Mouse (Mus musculus) lung, postnatal 0 days (tissue): Measurements from ENCODE around the gene Esrra. TPM values are rescaled to one million over a fixed set of nuclear protein-coding genes. Genes with fewer than 3 reads are reported as not detected.

Experiments
- ATAC-seq: fragments of 200-750 bp; cut with Nextera tagmentation; 2 replicates; pipeline ENCODE4 v1.8.0; 2017; ENCODE audit warnings: moderate library complexity
- DNase-seq: peaks from one replicate; pipeline ENCODE4 v3.0.0-alpha.2; 2016; ENCODE audit warnings: low spot score
- H3K27ac ChIP-seq: fragments of 300-500 bp; sonication (generic); 2 replicates; pipeline ENCODE4 v1.5.1; 2014; ENCODE audit warnings: antibody characterized with exemption, mild to moderate bottlenecking, low read length, mixed read lengths
- H3K27me3 ChIP-seq: fragments of 300-500 bp; sonication (generic); replicated peaks from 2 replicates; pipeline ENCODE4 v1.6.1; 2014; ENCODE audit warnings: low read length, mixed read lengths; ENCODE audit not compliant: insufficient read depth
- H3K36me3 ChIP-seq: fragments of 300-500 bp; sonication (generic); 2 replicates; pipeline ENCODE4 v1.6.1; 2014; ENCODE audit warnings: low read length, mixed read lengths; ENCODE audit not compliant: insufficient read depth
- H3K4me1 ChIP-seq: fragments of 300-500 bp; sonication (generic); 2 replicates; pipeline ENCODE4 v1.6.1; 2014; ENCODE audit warnings: antibody characterized with exemption, low read depth, low read length, mixed read lengths; ENCODE audit not compliant: insufficient read depth
- H3K4me2 ChIP-seq: fragments of 300-500 bp; sonication (generic); replicated peaks from 2 replicates; pipeline ENCODE4 v1.6.1; 2014; ENCODE audit warnings: low read depth, mild to moderate bottlenecking, low read length, moderate library complexity, mixed read lengths
- H3K4me3 ChIP-seq: fragments of 300-500 bp; sonication (generic); 2 replicates; pipeline ENCODE4 v1.5.1; 2014; ENCODE audit warnings: low read depth, low read length
- H3K9ac ChIP-seq: fragments of 300-500 bp; sonication (generic); replicated peaks from 2 replicates; pipeline ENCODE4 v1.6.1; 2014; ENCODE audit warnings: low read depth, mild to moderate bottlenecking
- H3K9me3 ChIP-seq: fragments of 300-500 bp; sonication (generic); 2 replicates; pipeline ENCODE4 v1.6.1; 2016; ENCODE audit warnings: low read length, mixed read lengths
- CTCF ChIP-seq: IDR thresholded peaks from 2 replicates; pipeline ENCODE4 v1.5.1; 2016; ENCODE audit warnings: antibody characterized with exemption, mild to moderate bottlenecking
- EP300 ChIP-seq: IDR thresholded peaks from 2 replicates; pipeline ENCODE4 v1.6.1; 2016; ENCODE audit warnings: antibody characterized with exemption, mild to moderate bottlenecking, control low read depth
- WGBS: fragments of 180-500 bp; shearing (Covaris S2); extraction: QIAGEN DNeasy Blood & Tissue Kit; methylation state at CpG from one replicate; pipeline ENCODE4 v1.1.7; 2014; 5-methylcytosine and 5-hydroxymethylcytosine counted together
- polyA plus RNA-seq: library from polyadenylated mRNA; unstranded; fragments of >200 nt; fragmentation: Nextera tagmentation; extraction: Ambion mirVana; gene quantifications from 2 replicates; pipeline ENCODE4 v1.2.1, GENCODE M21; 2015

The Esrra gene
- polyA plus RNA-seq, 1 experiment from 2014 or later = 12.8 TPM

DNA sequence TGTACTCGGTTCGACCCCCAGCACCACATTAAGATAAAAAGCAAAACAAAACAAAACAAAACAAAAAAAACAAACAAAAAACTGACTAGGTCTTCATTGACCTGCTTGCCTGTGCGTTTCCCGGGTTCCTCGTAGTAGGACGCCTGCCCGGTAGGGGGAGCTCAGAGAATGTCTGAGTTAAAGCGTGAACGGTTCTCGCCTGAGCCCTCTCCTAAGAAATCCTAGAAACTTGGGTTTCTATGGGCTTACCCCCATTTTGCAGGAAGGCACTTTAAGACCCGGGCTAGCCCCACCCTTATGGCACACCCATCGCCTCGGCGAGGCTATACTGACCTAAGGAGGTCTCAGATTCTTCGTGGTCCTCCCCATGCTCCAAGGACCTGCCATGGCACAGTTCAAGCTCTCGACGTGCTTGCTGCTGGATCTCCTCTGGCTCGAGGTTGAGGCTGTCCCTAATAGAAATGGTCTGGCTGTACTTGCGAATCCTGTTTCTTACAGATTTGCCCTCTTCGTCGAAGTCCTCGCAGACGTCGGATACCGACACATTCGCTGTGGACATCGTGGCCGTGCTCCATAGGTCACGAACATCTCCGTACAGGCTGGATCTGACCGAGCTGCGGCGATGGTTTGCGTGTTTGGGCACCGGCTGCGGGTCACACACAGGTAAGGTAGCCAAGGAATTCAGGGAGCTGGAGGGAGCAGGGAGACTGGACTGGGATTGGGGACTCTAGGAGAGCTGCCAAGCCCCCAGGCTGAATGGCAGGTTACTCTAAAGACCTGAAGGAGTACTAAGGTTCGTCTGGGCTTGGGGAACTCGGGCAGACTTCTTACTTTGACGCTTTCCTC lies 3.1 kb upstream of the Esrra start:
- peak overlapping the region; percentile 22 for H3K4me2 ChIP-seq
- WGBS = 6% methylated on average over 39 of the region's 39 CpGs
- peak; percentile 89 for DNase-seq
- no peak overlapping the region for H3K27ac ChIP-seq
- no peak overlapping the region for H3K9ac ChIP-seq
- TF ChIP-seq CTCF = peak; percentile 85
- TF ChIP-seq EP300 = no peak
- peaks cover 24% of the 10 kb centered on the region for H3K4me1 ChIP-seq
- H3K4me3 ChIP-seq = peak overlapping the region; percentile 10; the same call in 1 of the 2 replicates
- no peaks in the 10 kb centered on the region for H3K9me3 ChIP-seq
- ATAC-seq = no peak
- no peaks in the 10 kb centered on the region for H3K36me3 ChIP-seq
- H3K27me3 ChIP-seq = peaks cover 32% of the 10 kb centered on the region

DNA sequence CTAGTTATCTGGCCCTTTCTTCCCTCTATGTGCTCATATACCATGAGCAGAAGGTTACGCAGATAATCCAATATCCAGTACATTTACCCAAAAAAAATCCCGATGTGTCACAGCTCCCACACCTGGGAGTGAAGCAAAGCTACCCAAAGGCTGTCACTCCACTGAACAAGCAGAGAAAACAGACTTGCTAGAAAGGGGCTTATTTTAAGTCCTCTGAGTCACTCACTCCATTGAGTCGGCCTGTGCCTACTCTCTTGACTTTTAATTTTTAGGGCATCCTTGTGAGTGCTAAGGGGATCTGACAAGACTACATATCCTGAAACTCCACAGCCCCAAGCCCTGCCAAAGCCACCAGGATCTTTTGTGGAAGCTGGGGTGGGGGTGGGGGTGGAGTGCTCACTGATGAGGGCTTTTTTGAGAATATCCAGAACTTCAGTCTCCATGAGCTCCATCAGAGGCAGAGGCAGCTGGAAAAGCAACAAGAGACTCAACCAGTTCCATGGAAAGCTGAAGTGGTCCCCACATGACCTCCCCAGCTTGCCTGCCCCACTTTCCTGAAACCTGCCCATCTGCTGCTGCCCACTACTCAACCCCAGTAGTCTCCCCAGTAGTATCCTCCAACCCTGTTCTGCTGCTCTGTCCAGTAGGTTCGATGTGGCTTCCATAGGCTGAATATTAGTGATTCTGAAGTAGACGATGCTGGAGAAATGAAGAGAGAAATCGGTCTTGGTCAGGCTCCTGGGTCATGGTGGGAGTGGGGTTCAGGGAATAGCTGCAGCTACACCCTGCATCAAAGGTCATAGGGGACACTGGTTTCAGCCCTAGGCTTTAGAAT lies 1.5 kb upstream of the Esrra start:
- peaks cover 24% of the 10 kb centered on the region for H3K4me1 ChIP-seq
- DNase-seq (no peak), ATAC-seq (no peak)
- peak overlapping the region; percentile 94; the same call in 1 of the 2 replicates for H3K4me2 ChIP-seq
- H3K4me3 ChIP-seq = no peak overlapping the region
- 68% methylated on average over 6 of the region's 6 CpGs for WGBS
- peaks cover 30% of the 10 kb centered on the region for H3K27me3 ChIP-seq
- no peak overlapping the region for H3K9ac ChIP-seq
- no peaks in the 10 kb centered on the region for H3K9me3 ChIP-seq
- TF ChIP-seq CTCF (no peak), EP300 (no peak)
- no peaks in the 10 kb centered on the region for H3K36me3 ChIP-seq
- H3K27ac ChIP-seq = no peak overlapping the region

DNA sequence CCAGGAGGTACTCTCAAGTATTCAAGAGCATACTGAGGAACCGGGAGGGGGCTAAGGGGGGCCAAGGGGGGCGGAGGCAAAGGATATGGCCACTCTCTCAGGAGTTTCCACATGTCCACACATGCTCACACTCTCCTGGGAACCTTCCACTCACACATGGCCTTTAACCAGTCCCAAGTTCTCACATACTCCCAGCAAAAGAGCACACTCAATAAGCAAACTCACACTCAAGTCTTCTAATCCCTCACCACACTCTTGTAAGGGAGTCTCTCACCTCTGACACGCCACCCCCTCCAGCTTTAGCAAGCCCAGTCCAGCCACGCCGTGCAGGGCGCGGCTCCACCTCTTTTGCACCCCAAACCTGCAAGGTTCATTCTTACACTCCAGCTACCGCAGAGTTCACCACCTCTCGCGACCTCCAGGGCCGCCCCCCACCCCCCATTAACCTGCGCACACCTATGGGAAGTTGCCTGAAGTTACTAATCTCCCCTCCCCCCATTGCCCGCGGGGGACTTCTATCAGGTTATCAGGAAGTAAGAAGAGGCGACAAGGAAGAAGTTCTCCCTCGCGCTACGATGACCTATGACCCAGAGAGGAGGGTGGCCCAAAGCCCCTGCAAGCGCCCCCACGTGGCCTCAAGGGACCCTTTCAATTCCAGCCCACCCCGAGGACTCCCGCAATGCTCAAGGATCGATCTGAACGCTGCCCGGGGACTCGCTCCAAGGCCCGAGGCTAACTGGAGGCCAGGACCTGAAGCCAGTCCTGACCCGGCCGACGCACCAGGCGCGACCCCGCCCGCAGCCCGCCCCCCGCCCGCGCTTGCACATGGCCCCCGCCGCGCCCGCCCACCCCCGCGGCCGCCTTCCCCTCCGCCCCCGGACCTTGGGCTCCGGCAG lies 624 bp downstream of the Esrra start:
- Histone ChIP-seq H3K4me2 (peak overlapping the region; percentile 94), H3K9ac (peak overlapping the region; percentile 60), H3K36me3 (no peaks in the 10 kb centered on the region), H3K27ac (peak overlapping the region; percentile 86), H3K9me3 (no peaks in the 10 kb centered on the region), H3K27me3 (peaks cover 9% of the 10 kb centered on the region), H3K4me3 (peak overlapping the region; percentile 74), H3K4me1 (peaks cover 19% of the 10 kb centered on the region)
- TF ChIP-seq CTCF (peak; percentile 46), EP300 (no peak)
- ATAC-seq (peak; percentile 20; the same call in 1 of the 2 replicates), DNase-seq (peak; percentile 70)
- WGBS = 2% methylated on average over 32 of the region's 48 CpGs

DNA sequence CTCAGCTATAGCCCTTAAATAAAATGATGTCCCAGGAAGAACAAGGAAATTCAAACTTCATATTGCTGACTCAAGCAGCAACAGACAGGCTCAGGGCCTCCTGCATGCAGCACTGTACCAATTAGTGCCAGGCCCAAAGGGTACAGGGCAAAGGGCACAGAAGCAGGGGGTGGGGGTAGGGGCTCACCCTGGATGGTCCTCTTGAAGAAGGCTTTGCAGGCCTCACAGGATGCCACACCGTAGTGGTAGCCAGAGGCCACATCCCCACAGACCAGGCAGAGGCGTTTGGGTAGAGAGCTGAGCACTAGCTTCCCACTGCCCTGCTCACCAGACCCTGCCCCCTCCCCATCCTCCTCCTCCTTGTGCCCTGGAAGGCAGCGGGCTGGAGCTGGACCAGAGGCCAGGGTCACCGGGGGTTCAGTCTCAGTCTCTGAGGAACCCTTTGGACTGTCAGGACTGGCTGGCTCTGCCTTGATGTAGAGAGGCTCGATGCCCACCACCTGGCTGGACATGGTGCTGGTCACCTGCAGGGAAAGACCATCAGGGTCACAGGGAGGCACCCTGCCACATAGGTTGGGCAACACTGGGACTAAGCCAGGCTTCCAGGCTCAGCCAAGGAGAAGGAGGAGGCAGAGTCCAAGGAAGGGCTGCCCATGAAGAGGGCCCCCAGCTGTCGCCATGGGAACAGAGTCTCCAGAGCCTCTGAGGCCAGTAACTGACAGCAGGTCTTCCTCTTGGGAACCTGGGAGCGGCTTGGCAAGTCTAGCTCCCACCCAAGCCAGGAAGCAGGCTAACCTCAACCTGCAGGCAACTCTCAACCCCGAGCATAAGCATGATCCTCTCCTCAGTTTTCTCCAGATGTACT lies 1.5 kb downstream of the Esrra start:
- peak overlapping the region; percentile 74; the same call in 1 of the 2 replicates for H3K4me3 ChIP-seq
- no peak for ATAC-seq
- 38% methylated on average over 8 of the region's 8 CpGs for WGBS
- TF ChIP-seq EP300 = no peak
- TF ChIP-seq CTCF = no peak
- peaks cover under 1% of the 10 kb centered on the region for H3K27me3 ChIP-seq
- no peaks in the 10 kb centered on the region for H3K36me3 ChIP-seq
- peak overlapping the region; percentile 94 for H3K4me2 ChIP-seq
- H3K9ac ChIP-seq = peak overlapping the region; percentile 60; the same call in 1 of the 2 replicates
- peaks cover 15% of the 10 kb centered on the region for H3K4me1 ChIP-seq
- H3K9me3 ChIP-seq = no peaks in the 10 kb centered on the region
- peak; percentile 67 for DNase-seq
- no peak overlapping the region; the same call in 1 of the 2 replicates for H3K27ac ChIP-seq

DNA sequence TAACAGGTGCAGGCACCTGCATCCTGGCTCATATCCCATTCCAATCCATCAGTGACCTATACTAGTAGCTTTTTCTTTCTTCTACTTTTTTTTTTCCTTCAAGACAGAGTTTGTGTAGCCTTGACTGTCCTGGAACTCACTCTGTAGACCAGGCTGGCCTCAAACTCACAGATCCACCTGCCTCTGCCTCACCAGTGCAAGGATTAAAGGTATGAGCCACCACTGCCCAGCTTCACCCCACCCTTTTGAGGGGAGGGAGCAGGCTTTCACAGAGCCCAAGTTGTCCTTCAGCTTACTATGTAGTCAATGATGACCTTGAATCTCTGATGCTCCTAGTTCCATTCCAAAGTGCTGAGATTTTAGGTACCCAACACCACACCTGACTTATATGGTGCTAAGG lies 2.2 kb downstream of the Esrra start:
- Histone ChIP-seq H3K4me3 (no peak overlapping the region), H3K4me1 (peaks cover 15% of the 10 kb centered on the region), H3K9ac (no peak overlapping the region), H3K27me3 (no peaks in the 10 kb centered on the region; the same call in 1 of the 2 replicates), H3K4me2 (no peak overlapping the region), H3K9me3 (no peaks in the 10 kb centered on the region), H3K27ac (no peak overlapping the region), H3K36me3 (no peaks in the 10 kb centered on the region)
- ATAC-seq = no peak
- TF ChIP-seq CTCF (no peak), EP300 (no peak)
- no peak for DNase-seq
